Mouse (Mus musculus) embryonic facial prominence, embryonic 12.5 days (tissue): ENCODE data around the gene Sox6. TPM values are rescaled to one million over a fixed set of nuclear protein-coding genes. Genes with fewer than 3 reads are reported as not detected.
"Not testable (repeated sequence)": the region's sequence is repeated elsewhere in the genome, so short reads cannot be mapped to it uniquely, and the experiment has no call there.

Experiments
- ATAC-seq: fragments of 200-750 bp; cut with Nextera tagmentation; 2 replicates; pipeline ENCODE4 v1.8.0; 2017; ENCODE audit not compliant: insufficient number of reproducible peaks, insufficient read depth, low FRiP score, low TSS enrichment
- H3K27ac ChIP-seq: fragments of 300-500 bp; sonication (generic); 2 replicates; pipeline ENCODE4 v1.5.1; 2016; ENCODE audit warnings: mild to moderate bottlenecking
- H3K27me3 ChIP-seq: fragments of 300-500 bp; sonication (generic); 2 replicates; pipeline ENCODE4 v1.6.1; 2016; ENCODE audit warnings: mild to moderate bottlenecking, moderate library complexity
- H3K36me3 ChIP-seq: fragments of 300-500 bp; sonication (generic); 2 replicates; pipeline ENCODE4 v1.6.1; 2016; ENCODE audit warnings: mild to moderate bottlenecking
- H3K4me1 ChIP-seq: fragments of 300-500 bp; sonication (generic); 2 replicates; pipeline ENCODE4 v1.6.1; 2016
- H3K4me2 ChIP-seq: fragments of 300-500 bp; sonication (generic); replicated peaks from 2 replicates; pipeline ENCODE4 v1.6.1; 2016; ENCODE audit warnings: mild to moderate bottlenecking, moderate library complexity
- H3K4me3 ChIP-seq: fragments of 300-500 bp; sonication (generic); 2 replicates; pipeline ENCODE4 v1.5.1; 2016; ENCODE audit warnings: mild to moderate bottlenecking
- H3K9ac ChIP-seq: fragments of 300-500 bp; sonication (generic); 2 replicates; pipeline ENCODE4 v1.6.1; 2016; ENCODE audit warnings: mild to moderate bottlenecking, moderate library complexity
- H3K9me3 ChIP-seq: fragments of 300-500 bp; sonication (generic); 2 replicates; pipeline ENCODE4 v1.6.1; 2016; ENCODE audit warnings: mild to moderate bottlenecking, moderate library complexity
- WGBS: fragments of 180-500 bp; shearing (Covaris S2); methylation state at CpG from one replicate; pipeline ENCODE4 v1.1.7; 2016; 5-methylcytosine and 5-hydroxymethylcytosine counted together
- polyA plus RNA-seq: library from polyadenylated mRNA; unstranded; fragments of >200 nt; fragmentation: Nextera tagmentation; extraction: Ambion mirVana; gene quantifications from 2 replicates; pipeline ENCODE4 v1.2.1, GENCODE M21; 2016

Sox6 gene
- polyA plus RNA-seq = 53.7 and 59.7 TPM in 2 replicates

- no peak for ATAC-seq
- peak within 1 kb of the TSS; percentile 97 for H3K4me2 ChIP-seq
- peaks cover 43% of the 10 kb centered on the region for H3K27me3 ChIP-seq
Observed at GRCm38 (mm10) chr7:116038511-116038910, at the start of gene Sox6. Gene Sox6, minus strand, starts transcription at chr7:116038796.

GRCm38 (mm10) chr7:116084366-116084765 is 45.8 kb upstream of the Sox6 start, which contains the start of gene Gm4353:
Gene Gm4353, minus strand, starts transcription at chr7:116084635.
- H3K4me1 ChIP-seq, ATAC-seq, H3K9me3 ChIP-seq, H3K4me2 ChIP-seq, H3K9ac ChIP-seq, H3K27ac ChIP-seq, H3K27me3 ChIP-seq, H3K4me3 ChIP-seq, H3K36me3 ChIP-seq: not testable (repeated sequence)
- 92% methylated on average over 11 of the region's 11 CpGs for WGBS

More at GRCm38 (mm10) chr7:116038511-116038910, at the start of gene Sox6:
- peak within 1 kb of the TSS; percentile 47 for H3K9ac ChIP-seq
- H3K9me3 ChIP-seq = no peaks in the 10 kb centered on the region
- 1% methylated on average over 11 of the region's 11 CpGs for WGBS
- peaks cover 12% of the 10 kb centered on the region for H3K4me1 ChIP-seq
- no peaks in the 10 kb centered on the region for H3K36me3 ChIP-seq
- peak within 1 kb of the TSS; percentile 41 for H3K4me3 ChIP-seq
- no peak within 1 kb of the TSS; the same call in 1 of the 2 replicates for H3K27ac ChIP-seq

GRCm38 (mm10) chr7:116060739-116061138 is 22.1 kb upstream of the Sox6 start:
- Histone ChIP-seq H3K36me3 (no peaks in the 10 kb centered on the region), H3K27me3 (no peaks in the 10 kb centered on the region), H3K9me3 (no peaks in the 10 kb centered on the region), H3K4me2 (no peak overlapping the region), H3K4me1 (no peaks in the 10 kb centered on the region), H3K27ac (no peak overlapping the region), H3K4me3 (no peak overlapping the region), H3K9ac (no peak overlapping the region)
- no peak for ATAC-seq
- 47% methylated on average over 1 of the region's 1 CpGs for WGBS

GRCm38 (mm10) chr7:116040470-116041019 is 1.9 kb upstream of the Sox6 start:
- no peak for ATAC-seq
- H3K9ac ChIP-seq = no peak overlapping the region
- H3K36me3 ChIP-seq = no peaks in the 10 kb centered on the region
- 16% methylated on average over 15 of the region's 15 CpGs for WGBS
- peaks cover 32% of the 10 kb centered on the region for H3K27me3 ChIP-seq
- H3K27ac ChIP-seq = no peak overlapping the region
- peaks cover 7% of the 10 kb centered on the region; the same call in 1 of the 2 replicates for H3K4me1 ChIP-seq
- peak overlapping the region; percentile 41 for H3K4me3 ChIP-seq
- H3K9me3 ChIP-seq = no peaks in the 10 kb centered on the region
- peak overlapping the region; percentile 97 for H3K4me2 ChIP-seq

GRCm38 (mm10) chr7:116039538-116040466 is 1.2 kb upstream of the Sox6 start:
- Histone ChIP-seq H3K27me3 (peaks cover 40% of the 10 kb centered on the region), H3K9ac (peak overlapping the region; percentile 47; the same call in 1 of the 2 replicates), H3K27ac (peak overlapping the region; percentile 14; the same call in 1 of the 2 replicates), H3K4me3 (peak overlapping the region; percentile 41), H3K4me1 (peaks cover 7% of the 10 kb centered on the region; the same call in 1 of the 2 replicates), H3K36me3 (no peaks in the 10 kb centered on the region), H3K9me3 (no peaks in the 10 kb centered on the region), H3K4me2 (peak overlapping the region; percentile 97)
- ATAC-seq = peak; percentile 67
- WGBS = under 1% methylated on average over 48 of the region's 48 CpGs

- WGBS = under 1% methylated on average over 11 of the region's 11 CpGs
- peak; percentile 49; the same call in 1 of the 2 replicates for ATAC-seq
- H3K27ac ChIP-seq = peak within 1 kb of the TSS; percentile 14; the same call in 1 of the 2 replicates
Observed at GRCm38 (mm10) chr7:116039196-116039537, 571 bp upstream of the Sox6 start, which contains the start of gene 1110004F10Rik. Gene 1110004F10Rik, plus strand, starts transcription at chr7:116039397.

GRCm38 (mm10) chr7:116038024-116038423 is 572 bp downstream of the Sox6 start:
- Histone ChIP-seq H3K4me1 (peaks cover 12% of the 10 kb centered on the region), H3K4me2 (peak overlapping the region; percentile 97), H3K36me3 (no peaks in the 10 kb centered on the region), H3K27ac (no peak overlapping the region), H3K9ac (peak overlapping the region; percentile 21), H3K9me3 (no peaks in the 10 kb centered on the region), H3K27me3 (peaks cover 43% of the 10 kb centered on the region), H3K4me3 (peak overlapping the region; percentile 41)
- ATAC-seq = no peak
- under 1% methylated on average over 13 of the region's 13 CpGs for WGBS

More at GRCm38 (mm10) chr7:116039196-116039537, 571 bp upstream of the Sox6 start, which contains the start of gene 1110004F10Rik:
- Histone ChIP-seq H3K4me2 (peak within 1 kb of the TSS; percentile 97), H3K9me3 (no peaks in the 10 kb centered on the region), H3K27me3 (peaks cover 43% of the 10 kb centered on the region), H3K9ac (peak within 1 kb of the TSS; percentile 47), H3K36me3 (no peaks in the 10 kb centered on the region), H3K4me1 (peaks cover 12% of the 10 kb centered on the region), H3K4me3 (peak within 1 kb of the TSS; percentile 41)

GRCm38 (mm10) chr7:116036591-116037555 is 1.7 kb downstream of the Sox6 start:
- no peak overlapping the region for H3K27ac ChIP-seq
- peak overlapping the region; percentile 97 for H3K4me2 ChIP-seq
- ATAC-seq = no peak
- peak overlapping the region; percentile 41 for H3K4me3 ChIP-seq
- peak overlapping the region; percentile 37; the same call in 1 of the 2 replicates for H3K9ac ChIP-seq
- peaks cover 38% of the 10 kb centered on the region for H3K27me3 ChIP-seq
- H3K36me3 ChIP-seq = no peaks in the 10 kb centered on the region
- 19% methylated on average over 18 of the region's 18 CpGs for WGBS
- no peaks in the 10 kb centered on the region for H3K9me3 ChIP-seq
- H3K4me1 ChIP-seq = peaks cover 12% of the 10 kb centered on the region

- H3K9ac ChIP-seq = no peak overlapping the region
- peak overlapping the region; percentile 97 for H3K4me2 ChIP-seq
- H3K27ac ChIP-seq = no peak overlapping the region
- H3K36me3 ChIP-seq = no peaks in the 10 kb centered on the region
- H3K27me3 ChIP-seq = peaks cover 32% of the 10 kb centered on the region
- no peaks in the 10 kb centered on the region for H3K9me3 ChIP-seq
- no peak for ATAC-seq
- peaks cover 19% of the 10 kb centered on the region for H3K4me1 ChIP-seq
- 35% methylated on average over 4 of the region's 4 CpGs for WGBS
- 0 out of 2 replicates have a peak overlapping the region, but pooled peaks have one; percentile 59 for H3K4me3 ChIP-seq
Observed at GRCm38 (mm10) chr7:116035504-116035903, 3.1 kb downstream of the Sox6 start.

- peaks cover 19% of the 10 kb centered on the region for H3K4me1 ChIP-seq
Observed at GRCm38 (mm10) chr7:116034282-116034758, 4.3 kb downstream of the Sox6 start.

More at GRCm38 (mm10) chr7:116034282-116034758, 4.3 kb downstream of the Sox6 start:
- peak overlapping the region; percentile 76 for H3K9ac ChIP-seq
- H3K9me3 ChIP-seq = no peaks in the 10 kb centered on the region
- H3K27ac ChIP-seq = peak overlapping the region; percentile 91
- peaks cover 39% of the 10 kb centered on the region for H3K27me3 ChIP-seq
- WGBS = under 1% methylated on average over 25 of the region's 25 CpGs
- peak overlapping the region; percentile 59 for H3K4me3 ChIP-seq
- no peaks in the 10 kb centered on the region for H3K36me3 ChIP-seq
- H3K4me2 ChIP-seq = peak overlapping the region; percentile 97
- ATAC-seq = peak; percentile 32; the same call in 1 of the 2 replicates
